In genomic region chr6:105677149-105678031, GRCm38 (mm10) we compare ENCODE assay signal across 8 mouse cellular contexts. TPM values are rescaled to one million over a fixed set of nuclear protein-coding genes. Genes with fewer than 3 reads are reported as not detected.
DNase-seq lines count a peak whose midpoint lies in the region; ATAC-seq lines count a peak whose summit lies in the region.

TSS of gene Cntn4 (plus strand) at chr6:105677660.

- no peak within 1 kb of the TSS for H3K27ac ChIP-seq in lung, embryonic 15.5 days
- H3K27ac ChIP-seq in neural tube, embryonic 14.5 days (ENCODE audit: low read depth, low read length), result peak within 1 kb of the TSS; percentile 44; the same call in 1 of the 2 replicates

- H3K9ac ChIP-seq in lung, embryonic 15.5 days, result no peak within 1 kb of the TSS
- peak within 1 kb of the TSS; percentile 61 for H3K9ac ChIP-seq in neural tube, embryonic 14.5 days (replicated peaks; ENCODE audit: low read depth, low read length)

- H3K36me3 ChIP-seq in lung, embryonic 15.5 days, result no peaks in the 10 kb centered on the region
- H3K36me3 ChIP-seq in neural tube, embryonic 14.5 days (ENCODE audit: control insufficient read depth, insufficient read depth, low read length), result no peaks in the 10 kb centered on the region

- H3K27me3 ChIP-seq in lung, embryonic 15.5 days, result peaks cover 33% of the 10 kb centered on the region
- H3K27me3 ChIP-seq in neural tube, embryonic 14.5 days (ENCODE audit: control insufficient read depth, insufficient read depth, low read length), result peaks cover 8% of the 10 kb centered on the region; the same call in 1 of the 2 replicates

- H3K9me3 ChIP-seq in lung, embryonic 15.5 days, result no peaks in the 10 kb centered on the region
- H3K9me3 ChIP-seq in neural tube, embryonic 14.5 days (ENCODE audit: control insufficient read depth, low read length), result no peaks in the 10 kb centered on the region

- peak; percentile 57 for ATAC-seq in lung, embryonic 15.5 days (ENCODE audit: borderline replicate concordance, extremely low read depth, low FRiP score, low TSS enrichment)
- peak; percentile 93 for ATAC-seq in neural tube, embryonic 14.5 days (ENCODE audit: low read depth)

- H3K4me1 ChIP-seq in lung, embryonic 15.5 days, result 0 out of 2 replicates have a peak, but pooled peaks cover 4% of the 10 kb centered on the region
- H3K4me1 ChIP-seq in neural tube, embryonic 14.5 days (ENCODE audit: control insufficient read depth, insufficient read depth, low read length), result 0 out of 2 replicates have a peak, but pooled peaks cover 2% of the 10 kb centered on the region

- H3K4me3 ChIP-seq in lung, embryonic 15.5 days, result peak within 1 kb of the TSS; percentile 32
- H3K4me3 ChIP-seq in neural tube, embryonic 14.5 days (ENCODE audit: low read depth, low read length), result peak within 1 kb of the TSS; percentile 52

- WGBS in lung, embryonic 15.5 days, result 3% methylated on average over 38 of the region's 40 CpGs
- under 1% methylated on average over 39 of the region's 40 CpGs for WGBS in neural tube, embryonic 14.5 days

- H3K4me2 ChIP-seq in lung, embryonic 15.5 days, result peak within 1 kb of the TSS; percentile 65
- peak within 1 kb of the TSS; percentile 64 for H3K4me2 ChIP-seq in neural tube, embryonic 14.5 days (ENCODE audit: low read depth, low read length)

- no peak for DNase-seq in lung, postnatal 25 days (ENCODE audit: low spot score)
- peak; percentile 84 to 88 for DNase-seq in cerebellum, postnatal 25 days
- DNase-seq in frontal cortex, postnatal 14 days (ENCODE audit: low spot score in 2 of 2), result peak; percentile 63 to 67
- DNase-seq in left cerebral cortex, adult 8-10 months (ENCODE audit: low spot score in 2 of 2), result peak; percentile 54 to 65
- DNase-seq in urinary bladder, postnatal 10 days (ENCODE audit: low spot score), result no peak
- no peak for DNase-seq in spleen, postnatal 10 days (ENCODE audit: low spot score in 2 of 2)

RNA-seq across cellular contexts. Expression of gene Cntn4, which starts in this region (rescaled TPM):
- polyA plus RNA-seq in lung, embryonic 15.5 days (2015; fragmentation: Nextera tagmentation; extraction: Ambion mirVana), result 1.7 and 1.8 TPM in 2 replicates
- 10 to 100 TPM; 54.4 to 64.7 (median 60.9) TPM for total RNA-seq in left cerebral cortex, adult 8-10 months (2022)
- 46.2 and 56.3 TPM in 2 replicates for polyA plus RNA-seq in neural tube, embryonic 14.5 days (2014; fragmentation: Nextera tagmentation; extraction: Ambion mirVana)

Comparison
In these comparisons a context has a peak if more than half of its experiments do, and no peak if none do; other contexts are left out.
1. RNA of gene Cntn4 (polyA plus RNA-seq): 46.2 to 56.3 TPM in neural tube, embryonic 14.5 days; 1.7 to 1.8 TPM in lung, embryonic 15.5 days; every median in the first group is over 10 times any median in the second.
2. DNase-seq: peak in cerebellum, postnatal 25 days (2 of 2), frontal cortex, postnatal 14 days (2 of 2) and left cerebral cortex, adult 8-10 months (2 of 2); none in lung, postnatal 25 days (single experiment), urinary bladder, postnatal 10 days (single experiment) and spleen, postnatal 10 days (0 of 2).